Mouse (Mus musculus) forebrain, embryonic 14.5 days (tissue): ENCODE data around the gene Adnp. TPM values are rescaled to one million over a fixed set of nuclear protein-coding genes. Genes with fewer than 3 reads are reported as not detected.

Experiments
- ATAC-seq: fragments of 200-750 bp; cut with Nextera tagmentation; 2 replicates; pipeline ENCODE4 v1.8.0; 2017; ENCODE audit warnings: mild to moderate bottlenecking, moderate library complexity
- DNase-seq: peaks from one replicate; pipeline ENCODE4 v3.0.0-alpha.2; 2015; ENCODE audit warnings: low spot score
- H3K27ac ChIP-seq: fragments of 300-500 bp; sonication (generic); 2 replicates; pipeline ENCODE4 v1.5.1; 2014; ENCODE audit warnings: low read depth, mild to moderate bottlenecking, control low read depth, low read length, moderate library complexity
- H3K27me3 ChIP-seq: fragments of 300-500 bp; sonication (generic); replicated peaks from 2 replicates; pipeline ENCODE4 v1.6.1; 2014; ENCODE audit warnings: low read length, control low read depth, mixed read lengths; ENCODE audit not compliant: control insufficient read depth, insufficient read depth
- H3K36me3 ChIP-seq: fragments of 300-500 bp; sonication (generic); 2 replicates; pipeline ENCODE4 v1.6.1; 2014; ENCODE audit warnings: low read length, control low read depth; ENCODE audit not compliant: control insufficient read depth, insufficient read depth
- H3K4me1 ChIP-seq: fragments of 300-500 bp; sonication (generic); 2 replicates; pipeline ENCODE4 v1.6.1; 2014; ENCODE audit warnings: antibody characterized with exemption, low read length, control low read depth; ENCODE audit not compliant: control insufficient read depth, insufficient read depth
- H3K4me2 ChIP-seq: fragments of 300-500 bp; sonication (generic); 2 replicates; pipeline ENCODE4 v1.6.1; 2014; ENCODE audit warnings: mild to moderate bottlenecking, control low read depth, low read length
- H3K4me3 ChIP-seq: fragments of 300-500 bp; sonication (generic); 2 replicates; pipeline ENCODE4 v1.5.1; 2014; ENCODE audit warnings: low read depth, low read length, control low read depth
- H3K9ac ChIP-seq: fragments of 300-500 bp; sonication (generic); 2 replicates; pipeline ENCODE4 v1.6.1; 2014; ENCODE audit warnings: mild to moderate bottlenecking, low read length, control low read depth, moderate library complexity
- H3K9me3 ChIP-seq: fragments of 300-500 bp; sonication (generic); replicated peaks from 2 replicates; pipeline ENCODE4 v1.6.1; 2016; ENCODE audit warnings: low read length, control low read depth, mixed read lengths; ENCODE audit not compliant: control insufficient read depth
- WGBS: fragments of 180-500 bp; shearing (Covaris S2); extraction: QIAGEN DNeasy Blood & Tissue Kit; methylation state at CpG from one replicate; pipeline ENCODE4 v1.1.7; 2014; 5-methylcytosine and 5-hydroxymethylcytosine counted together
- polyA plus RNA-seq: library from polyadenylated mRNA; unstranded; fragments of >200 nt; fragmentation: Nextera tagmentation; extraction: Ambion mirVana; gene quantifications from 2 replicates; pipeline ENCODE4 v1.2.1, GENCODE M21; 2014

Gene Adnp
- polyA plus RNA-seq, 1 experiment from 2014 or later = 2.0 TPM

- H3K9ac ChIP-seq = no peak overlapping the region
- H3K4me1 ChIP-seq = 0 out of 2 replicates have a peak, but pooled peaks cover 2% of the 10 kb centered on the region
- H3K36me3 ChIP-seq = no peaks in the 10 kb centered on the region
- no peaks in the 10 kb centered on the region for H3K27me3 ChIP-seq
- no peak overlapping the region for H3K4me2 ChIP-seq
- no peak overlapping the region for H3K27ac ChIP-seq
- H3K4me3 ChIP-seq = no peak overlapping the region
- 75% methylated on average over 4 of the region's 4 CpGs for WGBS
- DNase-seq (no peak), ATAC-seq (no peak)
- no peaks in the 10 kb centered on the region for H3K9me3 ChIP-seq
Observed at GRCm38 (mm10) chr2:168243278-168243677, 36.4 kb upstream of the Adnp start.

GRCm38 (mm10) chr2:168242841-168243240 lies 35.9 kb upstream of the Adnp start:
- Histone ChIP-seq H3K4me3 (no peak overlapping the region), H3K9ac (no peak overlapping the region), H3K27ac (no peak overlapping the region), H3K4me1 (0 out of 2 replicates have a peak, but pooled peaks cover under 1% of the 10 kb centered on the region), H3K4me2 (no peak overlapping the region), H3K36me3 (no peaks in the 10 kb centered on the region), H3K9me3 (no peaks in the 10 kb centered on the region), H3K27me3 (no peaks in the 10 kb centered on the region)
- ATAC-seq (no peak), DNase-seq (no peak)

- DNase-seq (no peak), ATAC-seq (no peak)
- no peaks in the 10 kb centered on the region for H3K27me3 ChIP-seq
- no peak overlapping the region for H3K9ac ChIP-seq
- WGBS = 93% methylated on average over 4 of the region's 4 CpGs
- no peak overlapping the region for H3K4me3 ChIP-seq
- peaks cover 11% of the 10 kb centered on the region for H3K36me3 ChIP-seq
- H3K4me1 ChIP-seq = no peaks in the 10 kb centered on the region
- H3K9me3 ChIP-seq = no peaks in the 10 kb centered on the region
- no peak overlapping the region for H3K4me2 ChIP-seq
- no peak overlapping the region for H3K27ac ChIP-seq
Observed at GRCm38 (mm10) chr2:168238335-168238734, 31.4 kb upstream of the Adnp start.

GRCm38 (mm10) chr2:168233286-168233685 lies 26.4 kb upstream of the Adnp start:
- peaks cover 17% of the 10 kb centered on the region for H3K4me1 ChIP-seq
- H3K4me3 ChIP-seq = no peak overlapping the region
- no peak for ATAC-seq
- no peaks in the 10 kb centered on the region for H3K27me3 ChIP-seq
- peaks cover 19% of the 10 kb centered on the region for H3K36me3 ChIP-seq
- 92% methylated on average over 5 of the region's 5 CpGs for WGBS
- H3K27ac ChIP-seq = no peak overlapping the region
- H3K9ac ChIP-seq = no peak overlapping the region
- DNase-seq = no peak
- no peak overlapping the region for H3K4me2 ChIP-seq
- no peaks in the 10 kb centered on the region for H3K9me3 ChIP-seq

- DNase-seq = no peak
- no peaks in the 10 kb centered on the region for H3K27me3 ChIP-seq
- 0 out of 2 replicates have a peak overlapping the region, but pooled peaks have one; percentile 91 for H3K27ac ChIP-seq
- peak overlapping the region; percentile 99 for H3K4me3 ChIP-seq
- no peak for ATAC-seq
- H3K4me1 ChIP-seq = peaks cover 17% of the 10 kb centered on the region
- H3K9me3 ChIP-seq = no peaks in the 10 kb centered on the region
- 69% methylated on average over 33 of the region's 33 CpGs for WGBS
- peak overlapping the region; percentile 91 for H3K9ac ChIP-seq
- H3K4me2 ChIP-seq = peak overlapping the region; percentile 98
- peaks cover 28% of the 10 kb centered on the region for H3K36me3 ChIP-seq
Observed at GRCm38 (mm10) chr2:168231471-168231829, 24.5 kb upstream of the Adnp start.

- Histone ChIP-seq H3K4me3 (peak overlapping the region; percentile 99), H3K9ac (peak overlapping the region; percentile 91), H3K4me2 (peak overlapping the region; percentile 98), H3K27me3 (no peaks in the 10 kb centered on the region), H3K4me1 (peaks cover 17% of the 10 kb centered on the region), H3K27ac (peak overlapping the region; percentile 91), H3K9me3 (no peaks in the 10 kb centered on the region), H3K36me3 (peaks cover 33% of the 10 kb centered on the region)
- ATAC-seq (peak; percentile 71), DNase-seq (no peak)
- WGBS = 5% methylated on average over 80 of the region's 105 CpGs
Observed at GRCm38 (mm10) chr2:168230773-168231470, 24.0 kb upstream of the Adnp start.

- H3K27me3 ChIP-seq = no peaks in the 10 kb centered on the region
- H3K4me3 ChIP-seq = peak within 1 kb of the TSS; percentile 99
- DNase-seq = peak; percentile 93
- peak within 1 kb of the TSS; percentile 91 for H3K9ac ChIP-seq
- no peaks in the 10 kb centered on the region for H3K9me3 ChIP-seq
- H3K36me3 ChIP-seq = peaks cover 40% of the 10 kb centered on the region
- peak within 1 kb of the TSS; percentile 98 for H3K4me2 ChIP-seq
- H3K27ac ChIP-seq = peak within 1 kb of the TSS; percentile 91
- 0% methylated on average over 73 of the region's 73 CpGs for WGBS
- H3K4me1 ChIP-seq = peaks cover 17% of the 10 kb centered on the region
- ATAC-seq = peak; percentile 91
Observed at GRCm38 (mm10) chr2:168230026-168230728, 23.3 kb upstream of the Adnp start, which contains the start of the genes Gm20716, Dpm1 and Mocs3. TSS of gene Gm20716 (minus strand) at chr2:168230364. TSS of gene Dpm1 (minus strand) at chr2:168230591. TSS of gene Mocs3 (plus strand) at chr2:168230622.

GRCm38 (mm10) chr2:168229116-168230025 lies 22.5 kb upstream of the Adnp start:
- ATAC-seq = peak; percentile 11; the same call in 1 of the 2 replicates
- Histone ChIP-seq H3K27me3 (no peaks in the 10 kb centered on the region), H3K4me1 (peaks cover 17% of the 10 kb centered on the region), H3K9me3 (no peaks in the 10 kb centered on the region), H3K36me3 (peaks cover 46% of the 10 kb centered on the region), H3K27ac (0 out of 2 replicates have a peak overlapping the region, but pooled peaks have one; percentile 91), H3K9ac (peak overlapping the region; percentile 91), H3K4me2 (peak overlapping the region; percentile 98), H3K4me3 (peak overlapping the region; percentile 99)
- WGBS = 20% methylated on average over 41 of the region's 41 CpGs
- no peak for DNase-seq
